Mouse (Mus musculus): Measurements from ENCODE around the gene Map2k5. TPM values are rescaled to one million over a fixed set of nuclear protein-coding genes. Genes with fewer than 3 reads are reported as not detected.

Map2k5 gene
- polyA plus RNA-seq, 1 experiment, result 15.3 TPM

- TF ChIP-seq MYOD1 (IDR thresholded peaks at IDR 0.05; ENCODE audit: control insufficient read depth, insufficient read length, low read depth) (no peak), MYOG (IDR thresholded peaks at IDR 0.05; ENCODE audit: control insufficient read depth, extremely low read depth, insufficient read length) (no peak), MAX (IDR thresholded peaks at IDR 0.05) (no peak), CEBPB (IDR thresholded peaks at IDR 0.05; ENCODE audit: low read depth) (no peak), CTCF (IDR thresholded peaks at IDR 0.05; ENCODE audit: control insufficient read depth, insufficient read depth, insufficient read length) (no peak), FOSL1 (IDR thresholded peaks at IDR 0.05; ENCODE audit: insufficient read depth, low read length, poor library complexity, severe bottlenecking) (no peak), USF1 (IDR thresholded peaks at IDR 0.05; ENCODE audit: low read depth) (no peak)
- peaks cover 97% of the 10 kb centered on the region for H3K27me3 ChIP-seq (ENCODE audit: control insufficient read depth, insufficient read depth, insufficient read length)
- no peaks in the 10 kb centered on the region for H3K79me2 ChIP-seq (ENCODE audit: control insufficient read depth, insufficient read depth)
- no peaks in the 10 kb centered on the region for H3K79me3 ChIP-seq (ENCODE audit: low read depth)
- no peak overlapping the region for H3ac ChIP-seq (ENCODE audit: control insufficient read depth, insufficient read length, low read depth)
- no peaks in the 10 kb centered on the region for H3K36me3 ChIP-seq (ENCODE audit: control insufficient read depth, insufficient read depth)
- H3K4me3 ChIP-seq (ENCODE audit: insufficient read depth, poor library complexity, severe bottlenecking), result no peak overlapping the region
These were observed 233.8 kb downstream of the Map2k5 start for GRCm38 (mm10) chr9:63143641-63144501.

DNA sequence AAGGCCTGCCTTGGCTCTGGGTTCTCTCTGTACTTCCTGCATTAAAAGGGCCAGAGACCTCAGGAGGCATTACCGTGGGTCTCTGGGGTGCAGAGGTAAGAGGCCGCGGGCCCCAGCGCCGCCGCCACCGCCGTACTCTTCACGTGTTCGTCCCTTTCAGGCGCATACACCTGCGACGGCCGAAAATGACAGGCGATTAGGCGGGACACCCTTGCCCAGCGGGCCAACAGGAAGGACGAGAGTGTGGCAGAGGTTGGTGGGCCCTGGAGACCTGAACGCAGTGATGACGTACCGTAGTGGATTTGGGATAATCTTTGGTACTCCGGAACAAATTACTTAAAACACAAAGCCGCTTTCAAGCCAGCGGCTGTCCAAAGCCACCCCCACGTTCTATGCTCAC lies 234.5 kb downstream of the Map2k5 start:
- peaks cover 97% of the 10 kb centered on the region for H3K27me3 ChIP-seq (ENCODE audit: control insufficient read depth, insufficient read depth, insufficient read length)
- no peak overlapping the region for H3K4me3 ChIP-seq (ENCODE audit: insufficient read depth, poor library complexity, severe bottlenecking)
- no peak overlapping the region for H3ac ChIP-seq (ENCODE audit: control insufficient read depth, insufficient read length, low read depth)
- no peaks in the 10 kb centered on the region for H3K36me3 ChIP-seq (ENCODE audit: control insufficient read depth, insufficient read depth)
- TF ChIP-seq USF1 (IDR thresholded peaks at IDR 0.05; ENCODE audit: low read depth) (no peak), CTCF (IDR thresholded peaks at IDR 0.05; ENCODE audit: control insufficient read depth, insufficient read depth, insufficient read length) (no peak), MYOG (IDR thresholded peaks at IDR 0.05; ENCODE audit: control insufficient read depth, extremely low read depth, insufficient read length) (no peak), FOSL1 (IDR thresholded peaks at IDR 0.05; ENCODE audit: insufficient read depth, low read length, poor library complexity, severe bottlenecking) (no peak), MYOD1 (IDR thresholded peaks at IDR 0.05; ENCODE audit: control insufficient read depth, insufficient read length, low read depth) (no peak), MAX (IDR thresholded peaks at IDR 0.05) (no peak), CEBPB (IDR thresholded peaks at IDR 0.05; ENCODE audit: low read depth) (no peak)
- no peaks in the 10 kb centered on the region for H3K79me2 ChIP-seq (ENCODE audit: control insufficient read depth, insufficient read depth)
- no peaks in the 10 kb centered on the region for H3K79me3 ChIP-seq (ENCODE audit: low read depth)

GRCm38 (mm10) chr9:63142335-63143036 lies 235.2 kb downstream of the Map2k5 start:
- H3K27me3 ChIP-seq (ENCODE audit: control insufficient read depth, insufficient read depth, insufficient read length), result peaks cover 97% of the 10 kb centered on the region
- H3ac ChIP-seq (ENCODE audit: control insufficient read depth, insufficient read length, low read depth), result no peak overlapping the region
- TF ChIP-seq CEBPB (IDR thresholded peaks at IDR 0.05; ENCODE audit: low read depth) (no peak), USF1 (IDR thresholded peaks at IDR 0.05; ENCODE audit: low read depth) (no peak), MYOD1 (IDR thresholded peaks at IDR 0.05; ENCODE audit: control insufficient read depth, insufficient read length, low read depth) (no peak), FOSL1 (IDR thresholded peaks at IDR 0.05; ENCODE audit: insufficient read depth, low read length, poor library complexity, severe bottlenecking) (no peak), MAX (IDR thresholded peaks at IDR 0.05) (no peak), CTCF (IDR thresholded peaks at IDR 0.05; ENCODE audit: control insufficient read depth, insufficient read depth, insufficient read length) (no peak), MYOG (IDR thresholded peaks at IDR 0.05; ENCODE audit: control insufficient read depth, extremely low read depth, insufficient read length) (no peak)
- no peaks in the 10 kb centered on the region for H3K36me3 ChIP-seq (ENCODE audit: control insufficient read depth, insufficient read depth)
- no peaks in the 10 kb centered on the region for H3K79me3 ChIP-seq (ENCODE audit: low read depth)
- no peak overlapping the region for H3K4me3 ChIP-seq (ENCODE audit: insufficient read depth, poor library complexity, severe bottlenecking)
- H3K79me2 ChIP-seq (ENCODE audit: control insufficient read depth, insufficient read depth), result no peaks in the 10 kb centered on the region

GRCm38 (mm10) chr9:63141641-63142334 lies 235.9 kb downstream of the Map2k5 start:
- Histone ChIP-seq H3ac (ENCODE audit: control insufficient read depth, insufficient read length, low read depth) (no peak overlapping the region), H3K27me3 (ENCODE audit: control insufficient read depth, insufficient read depth, insufficient read length) (peaks cover 97% of the 10 kb centered on the region), H3K79me2 (ENCODE audit: control insufficient read depth, insufficient read depth) (no peaks in the 10 kb centered on the region), H3K36me3 (ENCODE audit: control insufficient read depth, insufficient read depth) (no peaks in the 10 kb centered on the region), H3K79me3 (ENCODE audit: low read depth) (no peaks in the 10 kb centered on the region), H3K4me3 (ENCODE audit: insufficient read depth, poor library complexity, severe bottlenecking) (no peak overlapping the region)
- TF ChIP-seq CEBPB (IDR thresholded peaks at IDR 0.05; ENCODE audit: low read depth), result no peak

GRCm38 (mm10) chr9:63140211-63140610 lies 237.5 kb downstream of the Map2k5 start:
- peaks cover 92% of the 10 kb centered on the region for H3K27me3 ChIP-seq (ENCODE audit: control insufficient read depth, insufficient read depth, insufficient read length)
- no peak overlapping the region for H3ac ChIP-seq (ENCODE audit: control insufficient read depth, insufficient read length, low read depth)
- TF ChIP-seq USF1 (IDR thresholded peaks at IDR 0.05; ENCODE audit: low read depth) (no peak), MYOD1 (IDR thresholded peaks at IDR 0.05; ENCODE audit: control insufficient read depth, insufficient read length, low read depth) (no peak), MYOG (IDR thresholded peaks at IDR 0.05; ENCODE audit: control insufficient read depth, extremely low read depth, insufficient read length) (no peak), MAX (IDR thresholded peaks at IDR 0.05) (no peak)
- no peak overlapping the region for H3K4me3 ChIP-seq (ENCODE audit: insufficient read depth, poor library complexity, severe bottlenecking)
- H3K79me2 ChIP-seq (ENCODE audit: control insufficient read depth, insufficient read depth), result no peaks in the 10 kb centered on the region
- no peaks in the 10 kb centered on the region for H3K79me3 ChIP-seq (ENCODE audit: low read depth)
- H3K36me3 ChIP-seq (ENCODE audit: control insufficient read depth, insufficient read depth), result no peaks in the 10 kb centered on the region
